Mouse (Mus musculus) CH12.LX (cell line): ENCODE measurements around the gene Pth1r.

Source experiments
- KAT2A ChIP-seq: IDR thresholded peaks from 2 replicates; pipeline ENCODE4 v1.6.1; 2012; ENCODE audit warnings: low read length, improper control_type of control experiment, inconsistent platforms; ENCODE audit not compliant: insufficient replicate concordance
- POLR2A ChIP-seq: IDR thresholded peaks from 2 replicates; pipeline ENCODE4 v1.6.1; 2011; ENCODE audit warnings: low read depth, mild to moderate bottlenecking, improper control_type of control experiment, low read length
- TBP ChIP-seq: conservative IDR thresholded peaks from 2 replicates; pipeline ENCODE4 v1.6.1; 2011; ENCODE audit warnings: low read depth, low read length, improper control_type of control experiment
- ZNF384 ChIP-seq: IDR thresholded peaks from 2 replicates; pipeline ENCODE4 v1.6.1; 2012; ENCODE audit warnings: low read depth, low read length, improper control_type of control experiment, inconsistent platforms

DNA sequence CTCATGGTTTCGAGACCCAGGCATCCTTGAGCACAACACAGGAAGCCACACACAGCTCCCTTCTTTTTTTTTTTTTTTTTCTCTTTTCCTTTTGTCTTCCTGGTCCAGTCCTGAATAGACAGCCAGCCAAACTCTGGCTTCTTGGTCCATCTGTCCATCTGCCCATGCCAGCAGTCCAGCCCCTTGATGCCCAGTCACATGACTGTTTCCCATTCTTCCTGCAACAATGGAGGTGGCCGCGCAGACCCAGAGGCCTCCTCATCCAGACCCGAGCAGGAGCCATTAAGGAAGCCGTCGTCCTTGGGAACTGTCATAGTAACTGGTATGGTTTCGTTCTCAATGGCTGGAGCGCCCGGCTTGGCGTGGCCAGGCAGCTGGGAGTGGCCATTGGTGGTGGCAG lies 24.9 kb downstream of the Pth1r start:
- TF ChIP-seq POLR2A = no peak
- no peak for TF ChIP-seq TBP
- no peak for TF ChIP-seq ZNF384
- TF ChIP-seq KAT2A = no peak
